Mouse (Mus musculus) embryo, embryonic 9.5 days (tissue): ENCODE measurements at regions not wholly inside any gene's neighbourhood (a gene's known extent, or its start where the extent isn't known, plus 50 kb on each side); places are given as distances from the start of the nearest gene placed in this dataset.

Experiments used
- DNase-seq: peaks from one replicate; pipeline ENCODE4 v3.0.0-alpha.2; 2017; ENCODE audit errors: extremely low spot score

DNA sequence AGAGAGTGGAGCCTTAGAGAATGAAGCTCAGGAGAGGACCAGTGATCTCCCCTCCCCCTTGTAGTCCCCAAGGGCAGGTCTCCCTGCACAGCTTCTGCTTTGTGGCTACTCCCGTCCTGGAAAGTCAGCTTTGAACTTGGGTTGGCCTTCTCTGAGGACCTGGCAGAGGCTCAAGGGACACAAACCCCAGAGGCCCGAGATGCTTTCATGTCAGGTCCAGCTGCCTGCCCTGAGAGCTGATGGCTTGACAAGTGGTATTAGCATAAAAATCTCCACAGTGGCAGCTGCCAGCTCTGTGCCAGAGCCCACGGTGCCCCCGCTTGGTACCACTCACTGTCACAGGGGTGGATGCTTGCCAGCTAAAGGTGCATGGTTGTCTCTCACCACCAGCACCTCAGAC, 173.8 kb upstream of the Gm4791 start:
- DNase-seq: no peak

DNA sequence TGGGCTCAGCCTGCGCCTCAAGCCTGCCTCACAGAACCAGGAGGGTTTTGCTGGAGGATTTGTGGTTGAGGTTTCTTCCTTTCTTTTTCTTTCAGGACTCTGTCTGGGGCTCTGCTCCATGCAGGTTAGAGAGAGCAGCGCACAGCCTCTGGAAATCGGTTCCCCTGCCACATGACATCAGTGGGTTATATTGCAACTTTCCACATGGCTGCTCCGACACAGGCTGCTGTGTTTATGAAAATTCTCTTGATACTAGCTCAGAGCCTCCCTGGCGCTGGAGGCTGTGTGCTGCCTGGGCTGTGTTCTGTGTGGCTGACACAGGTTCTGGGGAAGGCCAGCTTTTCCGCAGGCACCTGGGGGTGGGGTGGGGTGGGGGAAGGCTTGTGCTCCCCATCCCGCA, 178.7 kb upstream of the Gm4791 start:
- no peak for DNase-seq

DNA sequence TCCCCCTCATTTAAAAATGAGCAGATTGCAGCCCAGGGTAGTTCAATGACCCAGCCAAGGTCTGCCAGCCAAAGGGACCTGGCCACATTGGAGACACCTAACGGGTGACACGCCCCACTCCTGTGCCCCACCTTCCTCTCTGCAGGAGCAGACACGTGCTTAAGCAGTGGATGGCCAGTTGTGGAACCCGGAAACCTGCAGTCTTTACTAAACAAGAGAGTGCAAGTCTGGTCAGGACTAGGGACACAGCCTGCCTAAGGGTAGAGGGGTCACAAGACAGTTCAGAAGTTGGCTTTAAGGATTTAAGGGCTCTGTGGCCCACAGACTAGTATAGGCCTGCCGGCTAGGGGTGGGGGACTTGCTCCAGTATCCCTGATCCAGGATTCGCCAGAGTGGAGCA, 179.2 kb upstream of the Gm4791 start:
- no peak for DNase-seq

DNA sequence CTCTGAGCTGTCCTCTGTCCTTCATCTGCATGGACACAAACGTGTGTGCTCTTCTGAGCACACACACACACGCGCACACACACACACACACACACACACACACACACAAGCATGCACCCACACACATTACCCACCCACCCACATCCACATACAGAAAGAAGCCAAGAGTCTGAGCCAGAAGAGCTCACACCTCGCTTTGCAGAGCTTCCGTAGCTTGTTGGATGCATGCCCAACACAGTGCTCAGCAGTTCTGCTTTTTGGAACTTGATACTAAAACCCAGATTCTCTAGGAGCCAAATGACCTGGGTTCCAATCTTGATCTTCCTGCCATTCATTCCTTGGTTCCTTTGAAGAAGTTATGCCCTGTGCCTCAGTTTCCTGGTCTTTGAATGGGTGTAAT, 182.4 kb upstream of the Gm4791 start:
- DNase-seq: no peak

DNA sequence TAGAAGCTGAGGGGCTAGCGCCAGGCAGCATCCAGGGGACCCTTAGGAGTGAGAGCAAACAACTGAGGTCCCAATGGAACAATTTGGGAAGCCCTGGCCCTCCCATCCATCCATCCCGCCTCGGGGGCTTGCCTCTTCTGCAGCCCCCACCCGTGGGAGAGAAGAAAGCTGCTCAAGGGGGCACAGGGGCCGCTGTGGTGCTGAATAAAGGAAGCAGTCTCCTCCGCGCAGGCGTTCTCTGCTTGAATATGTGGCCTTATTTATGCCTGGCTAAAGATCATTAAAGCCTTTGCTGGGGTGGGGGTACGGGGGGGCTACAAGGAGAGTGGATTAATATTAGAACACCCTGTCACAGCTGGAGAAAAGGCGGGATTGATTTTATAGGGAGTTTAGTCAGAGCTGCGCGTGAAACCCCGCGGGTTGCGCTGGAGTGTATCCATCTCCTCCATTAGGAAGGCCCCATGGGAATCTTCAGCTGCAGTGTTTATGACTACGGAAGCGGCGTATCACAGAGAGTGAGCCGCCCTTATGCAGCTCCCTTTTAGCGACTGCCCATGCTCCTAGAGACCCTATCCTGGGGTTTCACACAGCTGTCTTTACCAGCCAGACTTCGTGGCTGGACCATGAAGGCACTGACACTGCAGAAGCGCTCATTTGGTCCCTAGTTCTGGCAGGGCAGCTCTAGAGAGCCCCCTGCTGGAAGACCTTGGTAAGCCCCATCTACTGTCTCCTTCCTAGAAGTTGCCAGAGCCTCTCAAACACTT, 183.9 kb upstream of the Gm4791 start:
- DNase-seq: peak; percentile 80

DNA sequence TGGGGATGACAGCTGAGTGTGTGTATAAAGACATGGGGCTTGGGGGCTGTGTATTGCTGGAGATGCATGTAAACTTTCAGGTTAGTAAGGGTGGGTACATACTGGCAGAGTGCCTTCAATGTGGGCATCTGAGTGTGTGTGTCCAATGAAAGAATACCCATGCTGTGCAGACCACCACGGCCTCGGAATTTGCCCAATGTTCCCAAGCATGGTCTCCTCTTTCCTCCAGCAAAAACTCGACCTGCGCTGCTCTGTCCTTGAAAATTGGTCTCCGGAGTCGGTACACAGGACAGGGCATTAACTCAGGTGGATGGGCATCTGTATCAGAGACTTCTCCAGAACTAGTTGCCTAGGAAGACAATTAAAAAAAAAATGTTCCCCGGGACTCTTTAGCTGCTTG, 188.3 kb upstream of the Gm4791 start:
- DNase-seq: no peak

DNA sequence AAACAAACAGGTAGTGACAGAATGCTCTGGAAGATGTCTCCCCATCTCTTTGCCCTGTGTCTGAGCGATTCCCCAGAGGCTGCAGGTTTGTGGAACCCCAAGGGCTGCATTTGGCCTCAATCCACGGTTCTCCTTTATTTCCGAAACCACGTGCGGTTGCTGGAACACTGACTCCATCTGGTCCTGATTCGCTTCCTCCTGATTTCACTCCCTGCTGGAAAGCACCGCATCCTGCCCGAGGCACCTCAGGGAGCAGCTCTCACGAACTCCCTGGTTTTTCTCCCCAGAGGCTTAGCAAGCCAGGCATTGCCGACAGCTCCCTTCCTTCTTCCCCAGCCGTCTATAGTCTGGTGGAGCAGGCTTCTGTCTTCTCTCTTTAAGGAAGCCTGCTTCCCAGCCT, 203.1 kb upstream of the Gm4791 start:
- DNase-seq: no peak

DNA sequence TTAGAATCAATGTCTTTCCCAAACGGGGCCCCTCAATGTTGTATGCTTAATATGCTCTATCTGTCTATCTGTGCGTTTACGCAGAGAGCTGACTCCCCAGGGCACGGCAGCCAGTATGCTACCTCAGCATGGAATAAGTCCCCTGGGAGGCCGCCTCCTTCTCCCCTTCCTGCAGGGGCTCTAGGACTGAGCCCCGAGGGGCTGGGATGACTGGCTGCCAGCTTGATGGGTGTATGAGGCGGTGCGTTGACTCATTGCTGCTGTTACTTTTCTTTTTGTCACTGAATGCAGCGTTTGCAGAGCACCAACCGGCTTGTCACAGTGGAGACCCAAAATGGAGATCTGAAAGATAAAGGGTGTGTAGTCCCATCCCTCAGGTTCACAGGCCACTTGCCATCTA, 209.5 kb upstream of the Gm4791 start:
- DNase-seq: no peak

DNA sequence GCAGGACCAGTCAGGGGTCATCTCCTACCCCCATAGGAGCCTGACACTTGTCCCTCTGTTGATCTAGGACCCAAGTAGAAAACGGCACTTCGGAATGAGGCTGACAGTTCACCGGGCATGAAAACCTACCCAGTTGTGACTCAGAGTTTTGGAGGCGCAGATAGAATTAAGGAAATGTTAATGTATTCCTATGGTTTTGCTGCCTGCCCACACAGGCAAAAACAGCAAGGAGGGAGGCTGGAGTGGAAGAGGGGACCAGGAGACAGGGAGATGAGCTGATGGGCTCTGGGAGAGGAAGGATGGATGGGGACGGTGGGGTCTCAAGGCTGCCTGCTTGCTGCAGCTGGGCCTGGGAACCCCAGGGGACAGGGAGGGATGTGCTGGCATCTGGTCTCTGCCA, 210.1 kb upstream of the Gm4791 start:
- DNase-seq: no peak

DNA sequence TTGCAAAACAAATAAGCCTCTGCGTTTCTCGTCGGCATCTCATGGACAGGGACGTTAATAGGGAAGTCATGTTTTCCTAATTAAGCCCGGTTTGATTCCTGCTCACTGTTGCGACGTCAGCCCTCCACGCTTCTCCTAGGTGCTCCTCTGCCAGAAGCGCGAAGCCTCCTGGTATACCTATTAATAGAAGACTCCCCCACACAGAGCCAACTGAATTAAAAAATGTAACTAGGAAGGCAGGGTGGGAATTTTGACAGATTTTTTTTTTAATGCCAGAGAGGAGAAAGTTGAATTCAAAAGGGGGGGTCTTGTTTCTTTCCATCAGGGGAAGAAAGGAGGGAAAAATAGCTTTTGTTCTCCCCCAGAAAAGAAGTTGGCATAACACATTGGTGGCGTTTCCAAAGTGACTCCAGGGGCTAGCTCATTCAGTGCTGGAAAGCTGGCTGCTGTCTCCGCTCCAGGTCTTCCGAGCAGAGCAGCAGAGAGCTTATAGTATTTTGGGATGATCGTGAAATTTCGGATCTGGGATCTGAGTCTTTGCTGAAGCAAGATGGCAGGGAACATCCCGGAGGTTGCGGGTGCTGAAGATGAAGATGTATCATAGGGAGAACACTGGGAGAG, 214.1 kb upstream of the Gm4791 start:
- no peak for DNase-seq

DNA sequence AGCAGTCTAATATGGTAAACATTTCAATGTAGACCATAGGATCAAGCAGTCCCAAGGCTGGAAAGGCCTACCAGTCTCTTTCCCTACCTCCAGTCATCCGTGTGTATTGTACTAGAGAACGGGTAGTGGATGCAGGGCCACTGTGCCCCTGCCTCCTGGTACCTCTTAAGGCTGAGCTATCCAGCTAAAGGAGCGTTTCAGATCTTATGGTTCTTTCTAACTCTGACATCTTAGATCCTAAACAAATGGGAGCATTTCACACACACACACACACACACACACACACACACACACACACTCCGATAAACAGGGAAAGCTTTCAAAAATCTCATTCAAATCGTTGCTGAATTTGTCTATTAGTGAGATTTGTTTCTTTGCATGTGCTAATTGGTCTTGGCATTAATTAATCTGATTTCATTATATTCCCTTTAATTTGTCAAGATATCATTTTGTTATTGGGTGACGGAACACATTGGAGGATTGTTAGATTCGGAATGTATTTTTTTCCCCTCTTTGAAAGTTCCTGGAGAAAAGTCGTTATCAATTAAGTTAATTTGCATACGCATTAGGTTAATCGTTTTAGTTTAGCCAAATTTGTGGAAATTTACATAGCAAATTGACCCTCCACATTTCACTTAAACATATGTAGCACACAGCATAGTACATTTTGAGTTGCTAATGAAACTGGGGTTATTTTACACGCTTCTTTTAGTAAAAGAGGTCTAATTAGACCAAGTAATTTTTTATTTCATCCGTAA, 214.8 kb upstream of the Gm4791 start:
- no peak for DNase-seq

DNA sequence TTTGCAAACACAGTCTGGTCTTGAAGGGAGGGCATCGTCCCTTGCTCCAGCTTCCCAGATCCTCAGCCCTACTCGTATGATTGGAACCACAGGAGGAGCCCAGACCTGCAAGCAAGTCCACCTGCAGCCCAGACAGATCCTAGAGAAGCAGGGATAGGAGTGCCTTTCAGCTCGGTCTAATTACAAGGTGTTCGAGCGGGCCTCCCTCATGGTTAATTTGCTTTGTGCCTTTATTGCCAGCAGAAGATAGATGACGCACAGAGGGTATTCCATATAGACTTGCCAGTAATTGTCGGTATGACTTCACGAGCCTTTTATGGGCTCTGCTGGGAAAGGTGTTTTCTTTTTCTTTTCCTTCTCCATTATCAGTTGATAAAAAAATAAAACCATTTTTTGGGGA, 216.9 kb upstream of the Gm4791 start:
- DNase-seq: no peak

DNA sequence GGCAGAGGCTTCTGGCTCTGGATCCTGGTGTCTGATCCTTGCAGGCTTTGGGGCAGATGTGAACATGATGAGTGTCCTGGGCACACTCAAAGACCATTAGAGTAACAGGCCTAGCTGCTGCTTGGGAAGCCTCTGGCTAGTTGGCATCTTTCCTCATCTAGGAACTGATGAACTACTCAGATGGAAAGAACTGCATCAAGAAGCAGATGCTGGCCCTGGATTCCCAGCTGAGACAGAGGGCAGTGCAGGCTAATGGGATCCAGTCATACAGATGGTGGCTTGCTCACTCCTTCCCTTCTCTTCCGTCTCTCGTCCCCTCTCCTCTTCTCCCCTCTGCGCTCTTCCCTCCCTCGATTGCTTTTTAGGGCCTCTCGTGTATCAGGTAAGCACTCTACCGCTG, 219.8 kb upstream of the Gm4791 start:
- no peak for DNase-seq

DNA sequence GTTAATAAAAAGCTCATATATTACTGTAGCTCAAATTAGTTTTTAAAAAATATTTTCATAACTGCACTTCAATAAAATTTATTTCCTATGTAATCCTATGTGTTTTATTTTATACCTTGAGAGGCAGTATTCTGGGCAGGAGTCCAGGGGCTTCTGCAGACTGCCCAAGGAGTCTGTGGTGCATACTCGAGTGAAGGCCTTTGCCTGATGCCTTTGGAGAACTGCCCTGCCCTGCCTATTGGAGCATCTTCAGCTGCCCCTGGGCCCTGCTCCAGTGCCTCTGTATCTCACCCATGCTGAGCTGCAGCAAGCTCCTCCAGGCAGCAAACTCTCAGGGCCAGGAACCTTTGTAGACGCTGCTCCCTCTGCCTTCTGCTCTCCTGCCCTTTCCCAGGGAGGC, 223.7 kb upstream of the Gm4791 start:
- no peak for DNase-seq

DNA sequence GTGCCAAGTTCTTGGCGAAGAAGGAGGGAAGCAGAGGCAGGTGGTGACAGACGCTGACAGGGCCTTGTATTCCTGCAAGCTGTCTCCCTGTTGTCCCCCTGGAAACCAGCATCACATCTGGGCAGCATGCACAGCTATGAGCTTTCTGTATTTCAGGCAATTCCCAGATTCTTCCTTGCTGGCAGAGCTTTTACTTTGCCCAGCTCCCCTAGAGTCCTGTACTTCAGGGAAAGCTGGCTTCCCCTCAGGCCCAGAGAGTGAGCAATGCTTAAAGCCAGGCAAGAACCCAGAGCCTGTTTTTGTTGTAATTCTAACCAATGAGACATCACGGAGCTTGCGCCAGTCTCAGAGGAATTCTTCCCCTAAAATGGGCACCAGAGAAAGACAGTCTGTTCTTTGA, 238.3 kb upstream of the Gm4791 start:
- DNase-seq: no peak

DNA sequence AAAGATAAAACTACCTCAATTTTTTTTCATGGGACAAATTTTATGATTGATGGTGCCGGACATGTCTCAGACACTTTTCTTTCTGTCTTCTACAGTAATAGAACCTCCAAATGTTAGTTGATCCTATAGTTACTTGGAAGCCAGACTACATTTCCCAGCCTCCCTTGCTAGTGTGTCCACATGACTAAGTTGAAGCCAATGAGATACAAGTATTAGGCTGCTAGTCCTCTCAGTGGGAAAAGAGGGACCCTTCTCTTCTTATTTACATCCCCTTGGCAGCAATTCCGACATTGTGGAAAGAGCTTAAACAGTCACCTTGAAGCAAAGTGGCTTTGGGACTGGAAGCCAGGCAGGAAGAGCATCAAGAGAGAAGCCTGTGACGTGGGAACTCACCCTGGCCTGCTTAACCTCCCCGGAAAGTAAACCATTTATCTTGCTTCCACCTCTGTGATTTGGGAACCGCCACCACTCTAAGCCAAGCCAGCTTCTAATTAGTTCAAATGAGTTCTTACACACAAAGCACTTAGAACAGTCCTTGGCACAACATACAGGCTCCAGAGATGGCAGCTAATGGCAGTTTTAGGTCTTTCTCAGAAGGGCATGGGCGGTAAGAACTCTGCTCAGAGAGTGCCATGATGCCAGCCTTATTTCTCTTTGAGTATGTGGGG, 241.4 kb upstream of the Gm4791 start:
- DNase-seq: no peak

DNA sequence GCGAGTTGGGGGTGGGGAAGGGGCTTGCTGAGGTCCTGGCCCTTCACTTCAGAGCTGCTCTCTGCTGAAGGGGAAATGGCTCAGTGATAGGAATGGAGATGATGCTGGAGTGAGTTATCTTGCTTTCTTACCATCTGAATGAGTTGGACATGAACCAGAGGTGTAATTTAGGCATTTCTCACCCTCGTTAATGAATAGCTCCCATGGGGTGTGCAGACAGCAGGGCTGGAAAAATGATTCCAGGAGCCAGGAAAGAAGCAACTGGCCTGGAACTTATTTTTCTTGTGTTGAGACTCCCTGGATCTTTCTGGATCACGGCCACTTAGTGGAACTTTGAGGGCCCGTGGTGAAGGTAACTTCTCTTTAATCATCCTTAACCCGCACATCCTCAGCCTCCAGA, 246.6 kb upstream of the Gm4791 start:
- no peak for DNase-seq

DNA sequence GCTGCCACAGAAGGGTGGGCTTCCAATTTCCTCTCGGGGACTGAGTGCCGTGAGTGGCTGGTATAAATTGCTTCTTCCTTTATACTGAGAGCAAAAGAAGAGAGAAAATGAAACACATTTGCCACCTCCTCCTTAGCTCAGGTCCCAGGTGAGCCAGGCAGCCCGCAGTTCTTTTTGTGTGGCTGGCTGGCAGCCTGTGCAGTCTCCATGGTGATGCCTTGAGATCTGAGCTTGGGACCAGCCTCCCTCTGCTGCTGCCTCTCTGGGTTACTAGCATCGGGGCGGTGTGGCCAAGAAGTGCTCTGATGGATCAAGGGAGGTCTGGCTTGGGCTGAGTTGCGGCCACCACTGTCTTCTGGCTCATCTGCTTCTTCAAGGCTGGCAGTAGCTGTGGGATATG, 249.1 kb upstream of the Gm4791 start:
- DNase-seq: no peak

DNA sequence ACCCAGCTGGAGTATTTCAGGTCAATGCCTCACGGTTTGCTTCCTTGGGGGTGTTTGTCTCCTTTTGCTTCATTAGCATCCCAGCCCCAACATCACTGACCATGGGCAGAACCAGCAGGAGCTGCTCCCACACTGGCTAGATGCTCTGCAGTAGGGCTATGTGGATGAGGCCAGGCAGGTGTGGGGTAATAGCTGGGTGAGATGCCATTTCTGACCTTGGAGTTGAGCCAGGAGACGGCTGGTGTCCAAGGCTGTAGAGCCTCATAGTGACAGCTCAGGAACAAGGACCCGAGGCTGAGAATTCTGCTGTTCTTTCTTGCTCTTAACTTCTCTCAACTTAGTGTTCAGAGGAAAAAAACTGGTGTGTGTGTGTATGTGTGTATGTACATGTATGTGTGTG, 252.3 kb upstream of the Gm4791 start:
- no peak for DNase-seq

DNA sequence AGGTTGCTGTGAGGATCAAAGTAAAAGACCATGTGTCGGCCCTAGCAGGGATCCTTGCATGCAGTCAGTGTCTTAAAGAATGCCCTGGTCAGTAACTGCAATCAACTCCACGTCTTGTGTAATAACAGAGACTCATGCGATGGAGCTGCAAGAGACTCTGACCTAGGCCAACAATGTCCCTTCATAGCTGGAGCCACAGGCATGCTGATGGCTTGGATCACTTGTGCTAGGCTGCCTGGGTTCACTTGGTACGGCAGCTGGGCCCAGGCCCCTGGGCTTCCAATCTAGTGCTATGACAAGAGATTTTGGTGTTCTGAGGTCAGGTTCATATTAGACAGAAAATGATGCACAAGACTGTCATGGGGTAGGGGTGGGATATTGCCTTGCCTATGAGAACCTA, 258.0 kb upstream of the Gm4791 start:
- no peak for DNase-seq

DNA sequence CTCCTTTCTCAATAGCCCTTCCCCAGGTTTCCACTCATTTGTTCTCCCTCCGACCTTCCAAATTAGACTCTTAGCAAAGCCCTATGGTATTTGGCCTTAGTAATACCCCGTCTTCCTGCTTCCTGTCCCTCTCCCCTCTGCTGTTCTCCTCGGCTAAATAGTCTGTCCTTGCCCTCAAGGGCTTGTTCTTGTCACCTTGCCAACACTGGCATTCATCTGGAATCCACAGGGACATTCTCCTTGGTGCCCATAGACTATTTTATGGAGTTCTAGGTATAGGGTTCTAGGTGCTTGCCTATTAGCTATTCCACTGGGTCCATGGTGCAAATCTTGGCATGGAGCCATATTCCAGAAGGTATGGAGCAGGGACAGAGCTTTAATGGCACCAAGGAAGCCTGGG, 259.2 kb upstream of the Gm4791 start:
- no peak for DNase-seq

DNA sequence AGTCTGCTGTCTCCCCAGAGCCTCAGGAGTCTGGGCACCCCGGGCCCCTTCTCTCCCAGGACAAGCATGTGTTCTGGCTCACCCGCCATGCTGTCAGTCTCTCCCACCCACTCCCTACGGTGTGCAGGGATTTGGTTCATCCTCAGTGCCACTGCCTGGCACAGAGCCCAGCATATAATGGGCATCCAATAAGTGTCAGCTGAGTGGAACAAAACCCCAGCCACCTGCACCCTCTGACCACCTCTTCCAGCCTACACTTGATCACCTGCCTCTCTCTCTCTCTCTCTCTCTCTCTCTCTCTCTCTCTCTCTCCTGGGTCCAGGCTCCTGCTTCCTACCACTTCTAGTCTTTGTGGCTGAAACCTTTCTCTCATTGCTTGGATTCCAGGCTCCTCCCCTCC, 259.9 kb upstream of the Gm4791 start:
- no peak for DNase-seq

DNA sequence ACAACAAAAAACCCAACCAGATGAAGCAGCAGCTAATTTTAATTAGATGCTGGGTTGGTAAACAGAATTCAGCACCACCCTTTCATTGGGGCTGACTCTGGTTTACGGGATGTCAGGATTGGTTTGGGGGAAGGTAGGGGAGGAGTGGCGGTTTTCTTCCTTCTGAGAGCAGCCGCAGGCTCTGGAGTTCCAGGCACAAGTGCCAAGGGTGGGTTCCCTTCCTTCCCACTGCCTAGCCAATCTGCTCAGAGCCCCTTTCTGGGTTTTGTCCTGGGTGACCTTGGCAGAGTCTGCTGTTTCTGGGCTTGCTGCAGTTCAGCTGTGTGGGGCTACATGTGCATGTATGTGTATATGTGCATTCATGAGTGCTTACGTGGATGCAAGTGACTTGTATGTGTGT, 260.5 kb upstream of the Gm4791 start:
- DNase-seq: no peak
